Mouse (Mus musculus) CH12.LX (cell line): ENCODE data around the gene Nr2c2ap. TPM values are rescaled to one million over a fixed set of nuclear protein-coding genes. Genes with fewer than 3 reads are reported as not detected.

ENCODE experiments used
- DNase-seq: peaks from one replicate; pipeline ENCODE4 v3.0.0-alpha.2; 2013; ENCODE audit errors: extremely low read depth
- H3K27ac ChIP-seq: 2 replicates; pipeline ENCODE4 v1.5.1; 2012; ENCODE audit warnings: low read depth, mild to moderate bottlenecking, control low read depth, moderate library complexity; ENCODE audit not compliant: insufficient read depth
- H3K27me3 ChIP-seq: replicated peaks from 2 replicates; pipeline ENCODE3; 2012; ENCODE audit warnings: inconsistent platforms
- H3K36me3 ChIP-seq, 2 experiments: replicated peaks in 1 of 2; 2 replicates each; pipeline versions ENCODE3 to v1.6.1; 2012; ENCODE audit warnings: inconsistent platforms in 1 of 2, low read length in 1 of 2, mild to moderate bottlenecking in 1 of 2, mixed read lengths in 1 of 2, moderate library complexity in 1 of 2; ENCODE audit not compliant: control insufficient read depth in 1 of 2, insufficient read depth in 1 of 2
- H3K4me1 ChIP-seq, 2 experiments: 2 replicates each; pipeline ENCODE4 v1.6.1; 2012; ENCODE audit warnings: inconsistent platforms in 1 of 2, moderate library complexity in 1 of 2; ENCODE audit not compliant: insufficient read depth in 2 of 2, control insufficient read depth in 1 of 2
- H3K4me2 ChIP-seq: 2 replicates; pipeline ENCODE4 v1.6.1; 2012; ENCODE audit warnings: low read depth, mild to moderate bottlenecking, control low read depth; ENCODE audit not compliant: poor library complexity, insufficient read depth, severe bottlenecking
- H3K4me3 ChIP-seq, 3 experiments: fragments of 150-350 bp in 1 of 3; sonication (generic) in 1 of 3; replicated peaks in 1 of 3; 2 replicates each; pipeline versions ENCODE3 to v1.5.1; 2011 to 2012; ENCODE audit warnings: low read depth in 2 of 3, low read length in 2 of 3, mild to moderate bottlenecking in 2 of 3, moderate library complexity in 2 of 3, control low read depth in 1 of 3, improper control_type of control experiment in 1 of 3, inconsistent platforms in 1 of 3, mixed read lengths in 1 of 3; ENCODE audit not compliant: poor library complexity in 1 of 3
- H3K79me2 ChIP-seq: replicated peaks from 2 replicates; pipeline ENCODE4 v1.6.1; 2012; ENCODE audit warnings: mild to moderate bottlenecking, moderate library complexity; ENCODE audit not compliant: control insufficient read depth, poor library complexity, insufficient read depth, severe bottlenecking; ENCODE audit errors: extremely low read depth
- H3K9ac ChIP-seq: 2 replicates; pipeline ENCODE4 v1.6.1; 2012; ENCODE audit warnings: low read depth, mild to moderate bottlenecking, control low read depth, moderate library complexity; ENCODE audit not compliant: insufficient read depth
- H3K9me3 ChIP-seq: replicated peaks from 2 replicates; pipeline ENCODE3; 2012; ENCODE audit warnings: low read length, inconsistent platforms, mixed read lengths
- BHLHE40 ChIP-seq: IDR thresholded peaks from 2 replicates; pipeline ENCODE4 v1.6.1; 2011; ENCODE audit warnings: mild to moderate bottlenecking, low read depth, low read length, improper control_type of control experiment
- CHD1 ChIP-seq: IDR thresholded peaks from 2 replicates; pipeline ENCODE4 v1.6.1; 2012; ENCODE audit warnings: low read depth, low read length, improper control_type of control experiment, inconsistent platforms
- CHD2 ChIP-seq: IDR thresholded peaks from 2 replicates; pipeline ENCODE4 v1.6.1; 2011; ENCODE audit warnings: low read length, improper control_type of control experiment
- E2F4 ChIP-seq: IDR thresholded peaks from 2 replicates; pipeline ENCODE4 v1.6.1; 2011; ENCODE audit warnings: low read depth, low read length, improper control_type of control experiment; ENCODE audit not compliant: insufficient replicate concordance
- EP300 ChIP-seq: IDR thresholded peaks from 2 replicates; pipeline ENCODE4 v1.6.1; 2011; ENCODE audit warnings: low read length, improper control_type of control experiment
- ETS1 ChIP-seq: conservative IDR thresholded peaks from 2 replicates; pipeline ENCODE4 v1.6.1; 2012; ENCODE audit warnings: low read depth, mild to moderate bottlenecking, inconsistent platforms, low read length, improper control_type of control experiment, moderate library complexity
- IRF4 ChIP-seq: IDR thresholded peaks from 2 replicates; pipeline ENCODE4 v1.6.1; 2014; ENCODE audit warnings: low read depth, mild to moderate bottlenecking, inconsistent platforms, low read length, improper control_type of control experiment
- JUN ChIP-seq: IDR thresholded peaks from 2 replicates; pipeline ENCODE4 v1.6.1; 2011; ENCODE audit warnings: low read depth, mild to moderate bottlenecking, low read length, improper control_type of control experiment, moderate library complexity; ENCODE audit not compliant: insufficient read depth
- JUND ChIP-seq: conservative IDR thresholded peaks from 2 replicates; pipeline ENCODE4 v1.6.1; 2011; ENCODE audit warnings: low read depth, low read length, improper control_type of control experiment
- KAT2A ChIP-seq: IDR thresholded peaks from 2 replicates; pipeline ENCODE4 v1.6.1; 2012; ENCODE audit warnings: low read length, improper control_type of control experiment, inconsistent platforms; ENCODE audit not compliant: insufficient replicate concordance
- MAFK ChIP-seq: IDR thresholded peaks from 2 replicates; pipeline ENCODE4 v1.6.1; 2011; ENCODE audit warnings: low read length, improper control_type of control experiment; ENCODE audit not compliant: insufficient replicate concordance
- MAX ChIP-seq: IDR thresholded peaks from 2 replicates; pipeline ENCODE4 v1.6.1; 2011; ENCODE audit warnings: low read length, improper control_type of control experiment
- MAZ ChIP-seq: IDR thresholded peaks from 2 replicates; pipeline ENCODE4 v1.6.1; 2012; ENCODE audit warnings: low read depth, mild to moderate bottlenecking, inconsistent platforms, low read length, improper control_type of control experiment, moderate library complexity
- MEF2A ChIP-seq: IDR thresholded peaks from 2 replicates; pipeline ENCODE4 v1.6.1; 2014; ENCODE audit warnings: low read depth, mild to moderate bottlenecking, inconsistent platforms, low read length, improper control_type of control experiment, borderline replicate concordance
- MXI1 ChIP-seq: IDR thresholded peaks from 2 replicates; pipeline ENCODE4 v1.6.1; 2011; ENCODE audit warnings: mild to moderate bottlenecking, low read depth, low read length, improper control_type of control experiment
- MYC ChIP-seq: IDR thresholded peaks from 2 replicates; pipeline ENCODE4 v1.6.1; 2011; ENCODE audit warnings: low read depth, mild to moderate bottlenecking, improper control_type of control experiment, low read length
- NELFE ChIP-seq: IDR thresholded peaks from 2 replicates; pipeline ENCODE4 v1.6.1; 2011; ENCODE audit warnings: low read depth, low read length, improper control_type of control experiment
- POLR2A ChIP-seq: IDR thresholded peaks from 2 replicates; pipeline ENCODE4 v1.6.1; 2011; ENCODE audit warnings: low read depth, mild to moderate bottlenecking, improper control_type of control experiment, low read length
- POLR2AphosphoS2 ChIP-seq: IDR thresholded peaks from 2 replicates; pipeline ENCODE4 v1.6.1; 2011; ENCODE audit warnings: low read depth, low read length, improper control_type of control experiment
- RAD21 ChIP-seq: IDR thresholded peaks from 2 replicates; pipeline ENCODE4 v1.6.1; 2011; ENCODE audit warnings: low read depth, mild to moderate bottlenecking, low read length, improper control_type of control experiment, moderate library complexity
- RCOR1 ChIP-seq: conservative IDR thresholded peaks from 2 replicates; pipeline ENCODE4 v1.6.1; 2012; ENCODE audit warnings: low read depth, mild to moderate bottlenecking, inconsistent platforms, low read length, improper control_type of control experiment
- SMC3 ChIP-seq: IDR thresholded peaks from 2 replicates; pipeline ENCODE4 v1.6.1; 2011; ENCODE audit warnings: low read depth, low read length, improper control_type of control experiment
- TCF12 ChIP-seq: IDR thresholded peaks from 2 replicates; pipeline ENCODE4 v1.6.1; 2014; ENCODE audit warnings: low read depth, mild to moderate bottlenecking, inconsistent platforms, low read length, improper control_type of control experiment
- UBTF ChIP-seq: IDR thresholded peaks from 2 replicates; pipeline ENCODE4 v1.6.1; 2012; ENCODE audit warnings: low read depth, mild to moderate bottlenecking, inconsistent platforms, low read length, improper control_type of control experiment, moderate library complexity
- USF2 ChIP-seq: conservative IDR thresholded peaks from 2 replicates; pipeline ENCODE4 v1.6.1; 2011; ENCODE audit warnings: low read depth, low read length, improper control_type of control experiment
- ZC3H11A ChIP-seq: IDR thresholded peaks from 2 replicates; pipeline ENCODE4 v1.6.1; 2012; ENCODE audit warnings: low read depth, mild to moderate bottlenecking, inconsistent platforms, low read length, improper control_type of control experiment
- ZMIZ1 ChIP-seq: IDR thresholded peaks from 2 replicates; pipeline ENCODE4 v1.6.1; 2012; ENCODE audit warnings: low read depth, mild to moderate bottlenecking, inconsistent platforms, low read length, improper control_type of control experiment
- ZNF384 ChIP-seq: IDR thresholded peaks from 2 replicates; pipeline ENCODE4 v1.6.1; 2012; ENCODE audit warnings: low read depth, low read length, improper control_type of control experiment, inconsistent platforms
- dilution Hi-C: fragments of 300-500 bp; cut with MboI; formaldehyde crosslinking; loops from 2 replicates; pipeline ENCODE4 v1.14.3; 2020; ENCODE audit warnings: low sequenced_read_pairs; ENCODE audit not compliant: extremely low pct_unique_long_range_greater_than_20kb, extremely low pct_ligation_motif_present
- in situ Hi-C: fragments of 300-500 bp; cut with MboI; formaldehyde crosslinking; loops from 3 replicates; pipeline ENCODE4 v1.14.3; 2019; ENCODE audit warnings: low sequenced_read_pairs, low pct_ligation_motif_present, low pct_unique_long_range_greater_than_20kb, mixed read lengths
- polyA plus RNA-seq: library from polyadenylated mRNA; unstranded; fragments of >175 nt; gene quantifications from 2 replicates; pipeline ENCODE4 v1.2.1, GENCODE M21; 2012; ENCODE audit warnings: low read depth; ENCODE audit not compliant: insufficient read length
- total RNA-seq, 2 experiments: library from RNA; depleted of rRNA; stranded (reverse); fragments of 300-350 nt in 1 of 2; fragments of >200 nt in 1 of 2; gene quantifications; 2 replicates each; pipeline ENCODE4 v1.2.3; 2012 to 2014

The Nr2c2ap gene
- total and polyA plus RNA-seq, 3 experiments: 16.4 to 61.3 (median 22.7) TPM

GRCm38 (mm10) chr8:70112401-70113016 lies 18.6 kb upstream of the Nr2c2ap start:
- in situ Hi-C loops (no loop called here), dilution Hi-C loops (no loop called here)
- no peak for TF ChIP-seq SMC3
- no peak for TF ChIP-seq UBTF
- TF ChIP-seq CHD2: no peak
- no peak for TF ChIP-seq RCOR1
- no peak for TF ChIP-seq ZMIZ1
- TF ChIP-seq ZNF384: no peak
- no peak for TF ChIP-seq RAD21
- TF ChIP-seq TCF12: no peak
- no peak for TF ChIP-seq MAX
- no peak for TF ChIP-seq MXI1
- TF ChIP-seq MYC: no peak
- no peak for TF ChIP-seq JUN
- no peak for TF ChIP-seq POLR2AphosphoS2
- no peak for TF ChIP-seq ETS1
- TF ChIP-seq ZC3H11A: no peak
- no peak for TF ChIP-seq IRF4
- TF ChIP-seq JUND: no peak
- H3K9me3 ChIP-seq: peaks cover 10% of the 10 kb centered on the region
- H3K36me3 ChIP-seq: peaks cover 0 to 8% of the 10 kb centered on the region in 2 experiments
- no peak overlapping the region for H3K27ac ChIP-seq
- H3K9ac ChIP-seq: no peak overlapping the region
- no peaks in the 10 kb centered on the region for H3K27me3 ChIP-seq
- no peaks in the 10 kb centered on the region for H3K79me2 ChIP-seq
- no peak overlapping the region for H3K4me3 ChIP-seq
- H3K4me2 ChIP-seq: no peak overlapping the region
- H3K4me1 ChIP-seq: peaks cover 44 to 92% of the 10 kb centered on the region in 2 experiments
- no peak for DNase-seq

- DNase-seq: peak; percentile 37
- no peaks in the 10 kb centered on the region for H3K36me3 ChIP-seq
- in situ Hi-C loops (no loop called here), dilution Hi-C loops (no loop called here)
- TF ChIP-seq BHLHE40 (no peak), TCF12 (no peak), MAFK (no peak), MAZ (no peak), E2F4 (no peak), EP300 (0 out of 2 replicates have a peak, but pooled peaks have one; percentile 46), NELFE (no peak), KAT2A (no peak), USF2 (no peak), POLR2AphosphoS2 (no peak), MEF2A (no peak), RAD21 (no peak), POLR2A (no peak), IRF4 (peak; percentile 52; the same call in 1 of the 2 replicates), JUND (no peak), CHD1 (no peak)
- no peak overlapping the region for H3K27ac ChIP-seq
- H3K4me1 ChIP-seq: peaks cover 41 to 88% of the 10 kb centered on the region in 2 experiments
- no peaks in the 10 kb centered on the region for H3K79me2 ChIP-seq
- no peak overlapping the region for H3K9ac ChIP-seq
- peak overlapping the region; percentile 17; the same call in 1 of the 2 replicates for H3K4me2 ChIP-seq
- no peak overlapping the region for H3K4me3 ChIP-seq
- peaks cover 10% of the 10 kb centered on the region for H3K9me3 ChIP-seq
- peaks cover 7% of the 10 kb centered on the region for H3K27me3 ChIP-seq
Observed at GRCm38 (mm10) chr8:70114488-70114887, 16.6 kb upstream of the Nr2c2ap start.
